Mouse (Mus musculus) megakaryocyte, adult 5-6 weeks (primary cell): ENCODE measurements at regions not wholly inside any gene's neighbourhood (a gene's known extent, or its start where the extent isn't known, plus 50 kb on each side); places are given as distances from the start of the nearest gene placed in this dataset.

Experiments used
- ATAC-seq: 2 replicates; pipeline ENCODE4 v1.8.0; 2016; ENCODE audit warnings: mild to moderate bottlenecking, inconsistent platforms; ENCODE audit not compliant: poor library complexity, severe bottlenecking

GRCm38 (mm10) chr3:51003506-51004170 lies 220.6 kb upstream of the Noct start:
- no peak for ATAC-seq

GRCm38 (mm10) chr3:51004216-51004615 lies 220.0 kb upstream of the Noct start:
- ATAC-seq: no peak

GRCm38 (mm10) chr3:51009098-51009497 lies 215.1 kb upstream of the Noct start:
- no peak for ATAC-seq

- no peak for ATAC-seq
Observed at GRCm38 (mm10) chr3:51019650-51020346, 204.4 kb upstream of the Noct start.

GRCm38 (mm10) chr3:51024655-51025054 lies 199.6 kb upstream of the Noct start:
- no peak for ATAC-seq

- ATAC-seq: no peak
Observed at GRCm38 (mm10) chr3:51031821-51032220, 192.4 kb upstream of the Noct start.

GRCm38 (mm10) chr3:51033292-51033691 lies 191.0 kb upstream of the Noct start:
- no peak for ATAC-seq

GRCm38 (mm10) chr3:51036700-51037306 lies 187.4 kb upstream of the Noct start:
- no peak for ATAC-seq

- no peak for ATAC-seq
Observed at GRCm38 (mm10) chr3:51042223-51042846, 181.9 kb upstream of the Noct start.

GRCm38 (mm10) chr3:51048739-51049138 lies 175.5 kb upstream of the Noct start:
- no peak for ATAC-seq

GRCm38 (mm10) chr3:51050156-51050555 lies 174.1 kb upstream of the Noct start:
- ATAC-seq: no peak

- no peak for ATAC-seq
Observed at GRCm38 (mm10) chr3:51055004-51055403, 169.2 kb upstream of the Noct start.

GRCm38 (mm10) chr3:51064201-51064600 lies 160.0 kb upstream of the Noct start:
- no peak for ATAC-seq

GRCm38 (mm10) chr3:51066373-51066772 lies 157.9 kb upstream of the Noct start:
- ATAC-seq: no peak

- no peak for ATAC-seq
Observed at GRCm38 (mm10) chr3:51072417-51072816, 151.8 kb upstream of the Noct start.

- ATAC-seq: peak; percentile 63
Observed at GRCm38 (mm10) chr3:51073003-51073679, 151.1 kb upstream of the Noct start.

- no peak for ATAC-seq
Observed at GRCm38 (mm10) chr3:51073743-51074319, 150.4 kb upstream of the Noct start.

- no peak for ATAC-seq
Observed at GRCm38 (mm10) chr3:51075219-51075920, 148.9 kb upstream of the Noct start.

GRCm38 (mm10) chr3:51078459-51078858 lies 145.8 kb upstream of the Noct start:
- ATAC-seq: no peak

GRCm38 (mm10) chr3:51080415-51080814 lies 143.8 kb upstream of the Noct start:
- no peak for ATAC-seq
